Mouse (Mus musculus) splenic B cell, adult 2 months (primary cell): ENCODE measurements at regions not wholly inside any gene's neighbourhood (a gene's known extent, or its start where the extent isn't known, plus 50 kb on each side); places are given as distances from the start of the nearest gene placed in this dataset.

Source experiments
- DNase-seq: peaks from one replicate; pipeline ENCODE4 v3.0.0-alpha.2; 2011; ENCODE audit warnings: low read depth, low spot score
- H3K27me3 ChIP-seq: 2 replicates; pipeline ENCODE4 v1.6.1; 2012; ENCODE audit warnings: mild to moderate bottlenecking, low read length, moderate library complexity, mixed read lengths; ENCODE audit not compliant: control insufficient read depth, poor library complexity, insufficient read depth, severe bottlenecking
- H3K36me3 ChIP-seq: 2 replicates; pipeline ENCODE4 v1.6.1; 2012; ENCODE audit warnings: mild to moderate bottlenecking, low read length, moderate library complexity, mixed read lengths; ENCODE audit not compliant: control insufficient read depth, poor library complexity, insufficient read depth, severe bottlenecking

DNA sequence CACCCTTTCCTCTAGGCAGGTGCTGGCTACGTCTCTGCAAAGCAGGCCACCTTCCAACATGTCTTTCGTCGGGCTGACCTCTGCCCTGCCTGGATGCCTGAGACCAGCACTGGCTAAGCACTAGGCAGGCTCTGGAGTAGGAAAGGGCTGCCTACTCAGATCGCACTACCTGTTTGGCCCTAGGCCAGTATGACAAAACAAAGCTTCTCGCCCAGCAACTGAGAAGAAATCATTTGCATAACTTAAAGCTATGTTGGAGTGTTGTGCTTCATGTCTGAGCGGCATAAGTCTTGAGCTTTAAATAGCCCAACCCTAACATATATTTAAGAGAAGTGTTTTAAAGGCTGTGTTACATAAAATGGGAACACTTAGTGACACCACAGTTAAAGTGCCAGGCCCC lies 189.9 kb upstream of the Acvr2a start:
- Histone ChIP-seq H3K36me3 (no peaks in the 10 kb centered on the region), H3K27me3 (no peaks in the 10 kb centered on the region)
- DNase-seq: no peak

DNA sequence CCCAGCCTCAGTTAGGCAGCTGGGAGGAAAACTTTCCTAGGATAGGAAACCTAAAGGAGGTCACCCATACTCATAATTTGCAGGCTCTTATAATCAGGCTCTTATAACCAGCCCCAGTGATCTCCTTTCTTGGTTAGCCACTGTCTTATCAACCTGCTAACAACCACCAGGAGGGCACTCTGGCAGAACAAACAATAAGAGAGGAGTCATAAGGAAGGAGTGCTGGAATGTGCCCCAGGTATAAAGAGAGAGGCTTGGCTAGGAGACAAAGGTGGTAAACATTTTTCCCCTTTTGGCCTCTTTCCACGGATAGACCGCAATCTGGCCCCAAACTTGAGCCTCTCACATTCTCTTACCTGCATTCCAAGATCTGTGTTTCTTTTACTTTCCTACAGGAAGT lies 189.4 kb upstream of the Acvr2a start:
- DNase-seq: no peak
- Histone ChIP-seq H3K36me3 (no peaks in the 10 kb centered on the region), H3K27me3 (no peaks in the 10 kb centered on the region)

DNA sequence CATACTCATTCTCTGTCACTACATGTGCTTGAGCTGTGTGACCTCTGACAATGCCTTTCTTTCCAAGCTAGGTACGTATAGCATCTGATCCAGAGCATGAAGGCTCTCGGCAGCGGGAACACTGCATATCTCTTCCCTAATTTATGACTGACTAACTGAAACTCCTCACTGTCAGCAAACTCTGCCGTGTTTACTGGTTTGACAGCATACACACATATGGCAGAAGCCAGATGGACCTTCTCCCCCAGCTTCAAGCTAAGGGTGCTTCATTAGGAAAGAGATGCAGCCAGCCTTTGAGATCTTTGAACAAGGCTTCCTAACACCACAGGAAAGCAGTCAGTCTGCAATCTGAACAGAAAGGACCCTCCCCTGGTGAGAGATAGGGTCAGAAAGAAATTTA lies 186.9 kb upstream of the Acvr2a start:
- Histone ChIP-seq H3K27me3 (no peaks in the 10 kb centered on the region), H3K36me3 (no peaks in the 10 kb centered on the region)
- no peak for DNase-seq

DNA sequence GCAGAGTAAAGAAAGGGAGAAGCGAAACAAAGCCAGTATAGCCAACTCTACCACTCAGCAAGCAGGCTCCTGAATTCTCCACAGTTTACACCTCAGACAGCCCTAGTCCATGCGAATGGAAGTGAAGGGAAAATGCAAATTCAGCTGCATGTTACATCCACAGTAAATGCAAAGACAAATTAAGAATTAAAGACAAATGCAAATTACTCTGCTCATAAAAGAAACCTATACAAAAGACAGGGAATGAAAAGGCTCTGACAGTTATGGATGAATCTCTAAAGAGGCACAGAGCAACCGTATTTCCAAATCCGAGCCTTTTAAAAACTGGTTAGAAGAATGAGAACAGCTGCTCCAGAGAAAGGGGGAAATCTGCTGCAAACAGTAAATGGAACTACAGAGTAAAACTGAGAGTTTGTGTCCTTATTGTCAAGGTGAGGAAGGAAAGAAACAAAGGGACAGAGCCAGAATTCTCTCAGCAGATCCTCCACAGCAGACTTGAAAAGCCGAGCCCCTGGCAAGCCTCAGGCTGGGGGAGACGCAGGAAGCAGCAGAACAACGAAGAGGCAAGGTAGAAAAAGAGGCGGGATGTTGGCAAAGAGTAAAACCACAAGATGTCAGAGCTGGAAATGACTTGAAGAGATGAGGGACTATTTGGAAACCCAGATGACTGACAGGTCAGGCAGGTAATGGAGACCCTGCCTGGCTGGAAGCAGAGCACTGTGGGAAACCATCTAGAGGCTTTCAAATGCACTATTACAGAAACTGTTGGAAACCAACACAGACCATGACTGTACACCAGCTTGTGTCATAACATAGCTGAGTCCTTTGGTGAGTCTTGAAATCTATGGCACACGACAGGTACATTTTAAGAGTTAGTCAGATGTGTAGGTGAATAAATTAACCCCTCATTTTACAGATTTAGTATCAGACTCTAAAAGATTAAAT lies 184.5 kb upstream of the Acvr2a start:
- no peak for DNase-seq
- H3K27me3 ChIP-seq: no peaks in the 10 kb centered on the region
- H3K36me3 ChIP-seq: no peaks in the 10 kb centered on the region

DNA sequence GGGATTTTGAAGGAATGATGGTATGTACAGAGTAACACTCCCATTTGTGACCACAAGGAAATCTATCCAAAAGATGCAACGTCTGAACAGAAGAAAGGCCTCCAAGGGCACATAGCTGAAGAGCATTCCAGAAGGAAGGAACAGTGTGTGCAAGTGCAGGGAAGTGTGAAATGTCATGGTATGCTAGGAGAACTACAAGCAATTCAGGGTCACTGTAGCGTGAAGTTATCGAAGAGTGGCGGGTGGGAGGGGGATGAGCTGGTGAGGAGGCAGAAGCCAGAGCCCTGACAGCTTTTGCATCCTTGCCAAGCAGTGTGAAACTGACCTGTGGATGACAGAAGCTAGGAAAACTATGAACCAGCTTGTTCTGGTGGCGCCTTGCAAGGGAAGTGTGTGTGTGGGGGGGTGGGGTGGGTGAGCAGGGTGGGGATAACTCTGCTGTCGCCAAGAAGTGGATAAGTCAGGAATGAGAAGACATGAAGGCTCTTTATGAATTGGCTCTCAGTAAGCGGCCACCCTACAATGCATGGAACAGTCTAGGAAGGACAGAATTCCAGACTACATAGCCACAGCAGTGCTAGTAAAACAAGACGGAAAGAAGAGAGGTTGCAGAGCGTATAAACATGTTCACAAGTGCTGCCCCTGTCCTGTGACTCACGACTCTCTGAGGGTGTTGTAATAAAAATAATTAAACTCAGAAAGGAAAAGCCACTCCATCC lies 179.3 kb upstream of the Acvr2a start:
- Histone ChIP-seq H3K36me3 (no peaks in the 10 kb centered on the region), H3K27me3 (no peaks in the 10 kb centered on the region)
- no peak for DNase-seq

DNA sequence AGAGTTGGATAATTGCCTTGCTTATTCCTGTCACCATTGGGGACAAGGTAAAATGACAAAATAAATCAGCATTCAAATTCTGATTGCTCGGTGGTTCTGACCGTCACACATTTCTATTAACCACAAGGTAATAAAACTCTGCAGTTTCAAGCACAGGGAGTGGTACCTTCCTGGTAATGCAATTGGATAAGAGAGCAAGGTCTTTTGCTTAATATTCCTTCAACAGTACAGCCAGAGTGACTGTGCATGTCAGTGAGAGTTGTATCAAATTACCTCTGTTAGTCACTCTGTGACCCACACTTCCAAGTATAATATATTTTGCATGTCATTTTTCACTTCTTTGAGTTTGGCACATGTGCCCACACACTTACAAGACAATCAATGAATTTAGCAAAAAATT lies 177.8 kb upstream of the Acvr2a start:
- H3K36me3 ChIP-seq: no peaks in the 10 kb centered on the region
- no peaks in the 10 kb centered on the region for H3K27me3 ChIP-seq
- DNase-seq: no peak

DNA sequence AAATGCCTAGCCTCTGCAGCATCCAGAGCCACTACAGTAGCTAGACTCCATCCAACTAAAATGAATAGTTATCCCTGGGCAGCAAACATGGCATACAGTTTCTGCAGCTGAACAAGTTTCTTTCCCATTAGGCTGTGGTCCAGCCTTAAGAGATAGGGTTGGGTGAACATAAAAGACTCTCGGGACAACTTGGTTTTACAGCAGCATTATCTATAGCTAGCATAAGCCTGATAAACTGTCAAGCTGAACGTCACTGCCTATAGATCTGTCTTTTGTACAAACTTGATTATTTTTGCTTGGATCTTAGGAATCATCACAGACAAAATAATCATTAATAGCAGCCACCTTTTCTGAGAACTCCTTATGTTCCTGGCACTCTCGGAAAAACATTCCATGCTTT lies 169.8 kb upstream of the Acvr2a start:
- Histone ChIP-seq H3K36me3 (no peaks in the 10 kb centered on the region), H3K27me3 (no peaks in the 10 kb centered on the region)
- no peak for DNase-seq

DNA sequence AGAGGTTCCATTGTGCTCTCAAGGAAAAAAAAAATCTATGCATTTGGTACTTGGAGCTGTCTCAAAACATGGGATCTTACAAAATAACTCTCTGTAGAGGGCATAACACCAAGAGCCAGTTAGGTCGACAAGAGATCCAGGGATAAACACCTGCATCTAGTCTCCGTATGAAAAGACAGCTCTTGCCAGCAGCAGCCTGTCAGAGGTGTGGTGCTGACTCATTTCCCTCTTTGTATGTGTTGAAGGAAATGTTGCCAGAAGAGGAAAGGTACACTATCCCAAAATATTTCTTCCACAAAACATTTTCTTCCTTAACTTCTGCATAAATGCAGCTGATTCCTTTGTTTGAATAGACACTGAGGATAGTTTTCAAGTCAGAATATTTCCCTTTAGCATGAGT lies 163.6 kb upstream of the Acvr2a start:
- Histone ChIP-seq H3K27me3 (no peaks in the 10 kb centered on the region), H3K36me3 (no peaks in the 10 kb centered on the region)
- DNase-seq: no peak

DNA sequence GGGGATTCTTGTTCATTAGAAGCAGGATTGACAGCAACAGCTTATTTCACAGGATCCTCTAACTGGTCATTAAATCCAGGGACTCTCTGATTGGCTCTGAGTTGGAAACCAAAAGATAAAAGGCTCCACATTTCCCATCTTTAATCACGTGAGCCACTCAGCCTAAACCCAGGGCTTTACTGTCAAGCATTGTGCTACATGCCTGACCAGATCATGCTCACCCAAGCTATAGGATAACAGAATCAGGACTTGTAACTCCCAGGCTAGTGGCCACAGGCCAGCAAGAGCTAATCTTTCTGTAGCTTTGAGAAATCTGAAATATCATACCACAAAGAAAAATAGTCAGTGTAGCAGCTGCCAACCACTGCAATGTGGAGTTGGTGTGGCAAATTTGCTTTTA lies 152.7 kb upstream of the Acvr2a start:
- no peaks in the 10 kb centered on the region for H3K36me3 ChIP-seq
- H3K27me3 ChIP-seq: no peaks in the 10 kb centered on the region
- no peak for DNase-seq

DNA sequence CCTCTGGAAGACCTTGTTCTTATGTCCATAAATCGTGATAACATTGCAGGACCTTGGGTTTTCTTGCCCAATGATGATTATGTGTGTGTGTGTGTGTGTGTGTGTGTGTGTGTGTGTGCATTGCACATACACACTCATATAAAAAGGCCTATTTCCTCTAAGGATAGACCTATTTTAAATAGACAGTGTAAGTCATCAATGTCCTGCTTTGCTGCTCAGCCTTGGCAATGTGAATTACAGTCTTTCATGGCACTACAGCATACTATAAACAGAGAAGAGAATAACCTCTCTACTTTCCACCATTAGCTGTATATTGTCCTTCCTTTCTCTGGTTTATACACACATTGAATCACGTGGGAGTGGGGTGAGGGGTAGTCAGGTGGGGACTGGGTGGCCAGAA lies 148.8 kb upstream of the Acvr2a start:
- Histone ChIP-seq H3K27me3 (no peaks in the 10 kb centered on the region), H3K36me3 (no peaks in the 10 kb centered on the region)
- no peak for DNase-seq

DNA sequence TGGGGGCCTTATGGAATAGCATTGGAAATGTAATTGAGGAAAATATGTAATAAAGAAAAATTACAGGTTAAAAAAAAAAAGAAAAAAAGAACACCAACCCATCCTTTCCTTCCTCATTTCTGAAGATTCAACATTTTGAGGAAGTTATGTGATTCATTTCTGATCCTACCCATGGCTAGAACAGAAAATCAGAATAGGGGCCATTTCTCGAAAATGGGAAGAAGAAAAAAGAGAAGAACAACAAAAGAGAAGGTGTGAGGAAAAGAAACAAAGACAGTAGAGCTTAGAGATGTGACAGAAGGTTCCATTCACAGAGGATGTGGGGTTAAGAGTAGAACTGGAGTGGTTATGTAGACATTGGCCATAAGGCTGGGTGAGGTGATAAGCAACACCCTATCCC lies 124.8 kb upstream of the Acvr2a start:
- no peak for DNase-seq
- Histone ChIP-seq H3K36me3 (no peaks in the 10 kb centered on the region), H3K27me3 (no peaks in the 10 kb centered on the region)

DNA sequence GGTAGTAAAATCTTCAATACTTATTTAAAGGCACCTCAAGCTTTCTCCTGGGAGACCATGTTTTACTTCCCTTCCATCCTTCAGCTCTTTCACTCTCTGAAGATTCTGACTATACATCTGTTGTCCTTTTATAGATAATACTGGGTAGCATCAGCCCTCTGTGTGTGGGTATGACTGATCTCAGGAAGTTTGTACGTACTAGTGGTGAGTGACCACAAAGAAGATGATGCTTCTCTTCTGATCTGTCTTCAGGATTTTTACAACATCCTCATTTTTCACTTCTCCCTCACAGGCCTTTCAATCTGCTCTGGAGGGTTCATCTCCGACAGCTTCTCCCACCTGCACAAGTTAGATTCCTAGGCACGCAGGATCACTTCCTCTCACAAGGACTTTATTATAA lies 119.4 kb upstream of the Acvr2a start:
- no peaks in the 10 kb centered on the region for H3K27me3 ChIP-seq
- DNase-seq: no peak
- no peaks in the 10 kb centered on the region for H3K36me3 ChIP-seq

DNA sequence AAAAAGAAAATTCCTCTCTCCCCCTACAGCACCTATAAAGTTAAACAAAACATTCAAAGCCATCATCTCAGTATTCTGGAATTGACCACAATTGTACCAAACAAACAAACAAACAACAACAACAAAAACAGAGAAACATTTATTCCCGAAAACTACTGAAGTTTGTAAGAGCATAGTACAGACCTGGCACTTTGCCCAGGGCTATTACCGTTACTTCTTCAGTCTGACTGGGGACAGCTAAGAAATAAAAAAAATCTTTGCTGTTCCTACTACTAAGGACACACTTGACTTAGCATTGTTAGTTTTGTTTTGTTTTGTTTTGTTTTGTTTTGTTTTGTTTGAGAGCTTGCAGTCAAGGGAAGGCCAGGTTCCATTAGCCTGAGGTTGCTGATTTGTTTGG lies 113.0 kb upstream of the Acvr2a start:
- Histone ChIP-seq H3K36me3 (no peaks in the 10 kb centered on the region), H3K27me3 (no peaks in the 10 kb centered on the region)
- DNase-seq: no peak

DNA sequence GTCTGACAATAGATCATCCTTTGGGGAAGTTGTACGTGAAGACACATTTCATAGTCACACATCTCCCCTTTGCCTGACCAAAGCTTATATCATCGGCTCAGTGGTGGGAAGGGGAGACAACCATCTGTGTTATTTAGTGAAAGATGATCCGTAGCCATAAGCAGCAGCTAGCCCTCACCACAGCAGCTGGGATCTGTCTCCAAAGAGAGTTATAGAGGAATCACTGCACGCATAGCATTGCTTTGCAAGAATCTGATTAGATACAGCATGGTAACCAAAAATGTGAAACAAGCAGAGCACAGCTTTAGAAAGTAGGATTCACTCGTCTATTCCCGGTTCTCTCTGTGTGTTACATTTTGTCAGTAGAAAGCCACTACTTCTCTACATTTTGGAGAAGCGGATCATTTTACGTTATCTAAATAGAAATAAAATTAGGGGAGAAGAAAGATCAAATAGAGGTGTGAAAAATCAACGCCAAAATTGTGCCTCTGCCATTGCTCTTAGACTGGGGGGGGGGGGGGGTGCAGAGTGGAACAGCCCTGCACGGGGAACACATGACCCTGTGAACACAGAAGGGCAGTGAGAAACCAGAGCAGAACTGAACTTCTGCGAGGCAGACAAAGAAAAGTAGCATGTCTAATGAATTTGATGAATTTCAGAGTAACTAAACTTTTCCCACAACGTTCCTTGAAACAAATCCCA lies 108.7 kb upstream of the Acvr2a start:
- Histone ChIP-seq H3K27me3 (no peaks in the 10 kb centered on the region), H3K36me3 (no peaks in the 10 kb centered on the region)
- no peak for DNase-seq

DNA sequence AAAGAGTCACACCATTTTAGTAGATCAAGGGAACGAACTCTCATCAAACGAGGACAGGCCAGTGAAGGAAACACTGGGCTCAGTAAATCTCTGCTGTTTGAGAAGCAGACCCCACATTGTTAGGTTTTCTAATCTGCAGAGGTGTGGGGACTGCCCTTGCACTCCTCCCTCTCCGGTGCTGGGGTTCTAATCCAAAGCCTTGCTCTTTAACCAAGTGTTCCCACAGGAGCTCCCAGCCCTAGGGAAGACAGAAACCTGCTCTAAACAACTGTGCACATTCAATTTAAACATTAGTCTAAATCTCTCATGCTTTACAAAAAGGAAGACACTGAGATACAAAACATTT lies 108.1 kb upstream of the Acvr2a start:
- H3K27me3 ChIP-seq: no peaks in the 10 kb centered on the region
- DNase-seq: no peak

More for the DNA sequence above, 108.1 kb upstream of the Acvr2a start:
- H3K36me3 ChIP-seq: no peaks in the 10 kb centered on the region
